Mouse (Mus musculus): ENCODE measurements around the gene Gnb2. TPM values are rescaled to one million over a fixed set of nuclear protein-coding genes. Genes with fewer than 3 reads are reported as not detected.

Gnb2 gene
- polyA plus RNA-seq, 1 experiment = 1,492 TPM

DNA sequence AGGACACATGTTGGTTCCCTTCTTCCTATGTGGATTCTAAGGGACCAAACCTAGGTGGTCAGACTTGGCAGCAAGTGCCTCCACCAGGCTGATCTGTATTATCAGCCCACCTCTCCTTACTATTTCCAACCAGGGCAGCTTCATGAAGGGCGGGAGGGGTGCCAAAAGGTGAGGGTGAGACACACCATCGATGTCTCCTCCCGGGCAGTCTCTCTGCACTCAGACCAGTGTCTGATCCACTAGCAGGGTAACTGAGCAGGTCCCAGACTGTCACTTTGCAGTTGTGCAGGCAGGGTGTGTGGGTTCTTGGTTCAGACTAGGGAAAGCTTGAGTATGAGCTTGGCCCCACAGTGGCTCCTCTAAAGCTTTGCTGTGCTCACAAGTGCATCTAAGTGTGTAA is 18.5 kb downstream of the Gnb2 start:
- no peaks in the 10 kb centered on the region for H3K27me3 ChIP-seq (ENCODE audit: control insufficient read depth, insufficient read depth, low read length)
- WGBS = 97% methylated on average over 3 of the region's 3 CpGs
- no peak for TF ChIP-seq CTCF (IDR thresholded peaks at IDR 0.05; ENCODE audit: borderline replicate concordance, control insufficient read depth, extremely low read depth, insufficient read depth, low read length, poor library complexity)
- TF ChIP-seq POLR2A (IDR thresholded peaks at IDR 0.05; ENCODE audit: control insufficient read depth, extremely low read depth, insufficient read depth, low read length, poor library complexity) = no peak
- peaks cover 20% of the 10 kb centered on the region for H3K4me1 ChIP-seq (replicated peaks; ENCODE audit: control insufficient read depth, insufficient read depth, low read length)
- peaks cover 14% of the 10 kb centered on the region for H3K36me3 ChIP-seq (ENCODE audit: control insufficient read depth, insufficient read depth, low read length)
- no peak overlapping the region for H3K27ac ChIP-seq (ENCODE audit: control insufficient read depth, insufficient read depth, low read length)
- H3K4me3 ChIP-seq (ENCODE audit: control insufficient read depth, insufficient read depth, low read length) = no peak overlapping the region
- no peak for DNase-seq

DNA sequence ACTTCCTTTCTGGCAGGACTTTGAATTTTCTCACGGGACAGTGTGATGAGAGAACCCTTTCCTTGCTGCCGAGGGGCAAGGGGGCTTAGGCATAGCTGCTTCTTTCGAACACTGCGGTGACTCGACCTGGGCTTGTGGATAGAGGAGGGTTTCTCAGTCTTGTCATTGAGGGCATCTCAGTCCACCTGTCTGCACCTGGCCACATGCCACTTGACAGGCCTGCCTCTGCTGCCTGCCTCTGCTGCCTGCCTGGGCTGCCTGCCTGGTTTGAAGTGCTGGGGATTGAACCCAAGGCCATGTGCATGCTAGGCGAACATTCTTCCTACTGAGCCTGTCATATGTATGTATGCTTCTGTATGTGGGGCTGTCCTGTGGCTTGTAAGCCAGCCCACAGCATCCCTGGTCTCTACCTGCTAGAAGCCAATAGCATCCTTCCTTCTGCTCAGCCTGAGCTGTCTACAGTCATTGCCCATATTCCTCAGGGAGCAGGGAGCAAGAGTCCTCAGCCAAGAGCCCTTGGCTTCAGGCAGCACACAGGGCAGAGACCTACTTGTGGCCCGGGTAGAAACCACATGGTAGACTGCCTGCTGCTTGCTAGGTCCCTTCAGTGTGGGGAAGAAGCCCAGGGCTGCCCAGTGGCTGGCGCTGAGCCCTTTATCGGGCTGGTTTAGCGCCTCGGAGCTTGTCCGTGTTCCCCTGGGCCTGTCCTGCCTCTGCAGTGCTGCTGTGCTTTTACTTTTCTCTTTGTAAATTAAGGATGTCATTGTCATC is 19.2 kb downstream of the Gnb2 start:
- 92% methylated on average over 12 of the region's 12 CpGs for WGBS
- DNase-seq = no peak
- Histone ChIP-seq H3K36me3 (ENCODE audit: control insufficient read depth, insufficient read depth, low read length) (peaks cover 7% of the 10 kb centered on the region), H3K4me1 (replicated peaks; ENCODE audit: control insufficient read depth, insufficient read depth, low read length) (peaks cover 20% of the 10 kb centered on the region), H3K4me3 (ENCODE audit: control insufficient read depth, insufficient read depth, low read length) (no peak overlapping the region), H3K27me3 (ENCODE audit: control insufficient read depth, insufficient read depth, low read length) (no peaks in the 10 kb centered on the region), H3K27ac (ENCODE audit: control insufficient read depth, insufficient read depth, low read length) (no peak overlapping the region)
- TF ChIP-seq CTCF (IDR thresholded peaks at IDR 0.05; ENCODE audit: borderline replicate concordance, control insufficient read depth, extremely low read depth, insufficient read depth, low read length, poor library complexity) = no peak
- TF ChIP-seq POLR2A (IDR thresholded peaks at IDR 0.05; ENCODE audit: control insufficient read depth, extremely low read depth, insufficient read depth, low read length, poor library complexity) = no peak

DNA sequence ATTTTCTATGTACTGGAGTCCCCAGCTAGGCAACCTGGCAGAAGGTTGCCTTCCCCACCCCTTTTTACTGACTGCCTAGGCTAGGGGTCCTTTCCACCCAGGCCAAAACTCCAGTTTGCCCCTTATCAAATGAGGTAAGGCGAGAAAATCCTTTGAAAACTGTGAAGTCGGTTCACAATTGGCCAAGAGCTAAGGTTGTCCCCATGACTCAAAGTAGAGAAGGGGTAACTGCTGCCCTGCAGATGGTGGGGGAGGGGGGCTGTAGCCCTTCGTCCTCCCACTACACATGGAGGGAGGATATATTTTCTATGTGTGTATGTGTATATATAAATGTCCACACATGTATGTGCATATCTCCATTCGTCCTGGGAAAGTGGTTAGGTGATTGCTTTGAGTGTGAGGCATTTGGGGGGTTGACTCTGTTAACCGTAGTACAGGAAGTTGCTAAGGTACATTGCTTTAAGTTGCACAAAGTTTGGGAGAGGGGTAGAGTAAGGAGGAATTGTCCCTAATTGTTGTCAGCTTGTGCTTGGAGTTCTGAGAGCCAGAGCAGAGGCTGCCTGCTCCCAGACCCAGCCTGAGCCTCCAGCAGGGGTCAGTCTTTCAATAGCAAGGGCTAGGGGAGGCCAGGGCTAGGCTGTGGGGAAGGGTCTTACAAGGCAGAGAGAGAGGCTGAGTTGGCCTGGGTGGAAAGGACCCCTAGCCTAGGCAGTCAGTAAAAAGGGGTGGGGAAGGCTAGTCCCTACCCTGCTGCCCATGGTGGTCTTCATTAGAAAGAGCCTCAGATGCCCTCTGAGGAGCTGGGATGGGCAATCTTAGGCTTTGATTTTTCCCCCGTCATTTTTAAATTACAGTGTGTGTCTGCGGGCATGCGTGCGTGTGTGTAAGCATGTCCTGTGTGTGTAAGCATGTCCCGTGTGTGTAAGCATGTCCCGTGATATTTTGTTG is 20.2 kb downstream of the Gnb2 start:
- no peak for DNase-seq
- 87% methylated on average over 11 of the region's 11 CpGs for WGBS
- Histone ChIP-seq H3K4me1 (replicated peaks; ENCODE audit: control insufficient read depth, insufficient read depth, low read length) (peaks cover 20% of the 10 kb centered on the region), H3K36me3 (ENCODE audit: control insufficient read depth, insufficient read depth, low read length) (no peaks in the 10 kb centered on the region), H3K27ac (ENCODE audit: control insufficient read depth, insufficient read depth, low read length) (no peak overlapping the region), H3K27me3 (ENCODE audit: control insufficient read depth, insufficient read depth, low read length) (no peaks in the 10 kb centered on the region), H3K4me3 (ENCODE audit: control insufficient read depth, insufficient read depth, low read length) (no peak overlapping the region)
- no peak for TF ChIP-seq POLR2A (IDR thresholded peaks at IDR 0.05; ENCODE audit: control insufficient read depth, extremely low read depth, insufficient read depth, low read length, poor library complexity)
- TF ChIP-seq CTCF (IDR thresholded peaks at IDR 0.05; ENCODE audit: borderline replicate concordance, control insufficient read depth, extremely low read depth, insufficient read depth, low read length, poor library complexity) = 0 out of 2 replicates have a peak, but pooled peaks have one; percentile 20

DNA sequence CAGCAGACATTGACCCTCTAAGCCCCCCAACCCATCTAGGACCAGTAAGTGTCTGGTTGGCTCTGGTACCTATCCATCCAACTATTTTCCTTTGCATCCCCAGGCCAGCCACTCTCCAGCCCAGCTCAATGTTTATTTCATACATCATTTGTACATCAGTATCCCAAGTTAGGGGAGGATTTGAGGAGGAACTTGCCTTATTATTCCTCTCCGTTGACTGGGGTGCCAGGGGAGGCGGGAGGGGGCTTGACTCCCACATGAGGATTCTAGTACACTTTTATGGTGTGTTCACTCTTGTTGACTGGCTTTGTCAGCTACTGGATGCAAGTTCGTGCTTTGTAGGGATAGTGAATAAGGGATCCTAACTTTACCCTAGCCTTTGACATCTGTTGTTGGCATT is 21.6 kb downstream of the Gnb2 start:
- WGBS = 88% methylated on average over 3 of the region's 3 CpGs
- no peak for TF ChIP-seq CTCF (IDR thresholded peaks at IDR 0.05; ENCODE audit: borderline replicate concordance, control insufficient read depth, extremely low read depth, insufficient read depth, low read length, poor library complexity)
- no peak for TF ChIP-seq POLR2A (IDR thresholded peaks at IDR 0.05; ENCODE audit: control insufficient read depth, extremely low read depth, insufficient read depth, low read length, poor library complexity)
- Histone ChIP-seq H3K4me1 (replicated peaks; ENCODE audit: control insufficient read depth, insufficient read depth, low read length) (peaks cover 20% of the 10 kb centered on the region), H3K36me3 (ENCODE audit: control insufficient read depth, insufficient read depth, low read length) (no peaks in the 10 kb centered on the region), H3K27me3 (ENCODE audit: control insufficient read depth, insufficient read depth, low read length) (no peaks in the 10 kb centered on the region), H3K4me3 (ENCODE audit: control insufficient read depth, insufficient read depth, low read length) (no peak overlapping the region), H3K27ac (ENCODE audit: control insufficient read depth, insufficient read depth, low read length) (no peak overlapping the region)
- no peak for DNase-seq

DNA sequence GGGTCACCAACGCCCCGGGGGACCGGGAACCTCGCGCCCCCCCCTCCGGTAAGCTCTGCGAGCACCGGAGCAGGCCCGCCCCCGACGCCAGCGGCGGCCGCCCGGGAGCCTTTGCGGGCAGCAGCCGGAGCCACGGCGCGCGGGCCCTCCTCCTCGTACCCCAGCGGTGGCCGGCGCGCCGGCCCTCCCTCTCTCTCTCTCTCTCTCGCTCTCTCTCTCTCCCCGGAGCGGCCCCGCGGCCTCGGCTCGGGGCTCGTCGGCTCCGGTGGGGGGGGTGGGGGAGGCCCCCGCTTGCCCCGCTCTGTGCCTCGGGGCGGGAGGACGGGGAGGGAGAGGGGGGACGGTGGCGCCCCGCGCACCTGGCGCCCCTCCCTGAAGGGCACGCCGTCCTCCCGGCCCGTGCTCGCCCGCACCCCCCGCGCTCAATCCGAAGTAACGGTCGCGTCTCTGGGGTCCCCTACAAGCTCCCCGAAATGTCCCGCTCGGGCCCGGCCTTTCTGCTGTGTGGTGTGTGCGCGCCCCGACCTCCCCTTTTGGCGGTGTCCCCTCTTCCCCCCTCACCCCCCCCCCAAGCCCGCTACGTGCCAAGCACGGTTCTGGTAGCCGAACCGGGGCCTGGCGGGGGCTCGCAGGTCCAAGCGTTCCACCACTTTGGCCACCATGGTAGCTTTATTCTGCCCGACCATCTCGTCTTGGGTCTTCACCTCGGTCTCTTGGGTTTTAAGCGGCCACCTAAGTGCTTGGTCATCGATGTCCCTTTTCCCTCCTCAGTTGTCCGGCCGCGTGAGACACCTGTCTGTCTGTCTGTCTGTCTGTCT is 22.5 kb downstream of the Gnb2 start:
- H3K4me3 ChIP-seq (ENCODE audit: control insufficient read depth, insufficient read depth, low read length) = peak overlapping the region; percentile 74
- DNase-seq = peak; percentile 53
- H3K27ac ChIP-seq (ENCODE audit: control insufficient read depth, insufficient read depth, low read length) = no peak overlapping the region
- no peaks in the 10 kb centered on the region for H3K27me3 ChIP-seq (ENCODE audit: control insufficient read depth, insufficient read depth, low read length)
- 1% methylated on average over 67 of the region's 83 CpGs for WGBS
- no peaks in the 10 kb centered on the region for H3K36me3 ChIP-seq (ENCODE audit: control insufficient read depth, insufficient read depth, low read length)
- TF ChIP-seq POLR2A (IDR thresholded peaks at IDR 0.05; ENCODE audit: control insufficient read depth, extremely low read depth, insufficient read depth, low read length, poor library complexity) = 0 out of 2 replicates have a peak, but pooled peaks have one; percentile 12
- TF ChIP-seq CTCF (IDR thresholded peaks at IDR 0.05; ENCODE audit: borderline replicate concordance, control insufficient read depth, extremely low read depth, insufficient read depth, low read length, poor library complexity) = no peak; the same call in 1 of the 2 replicates
- peaks cover 20% of the 10 kb centered on the region for H3K4me1 ChIP-seq (replicated peaks; ENCODE audit: control insufficient read depth, insufficient read depth, low read length)

All from thymus, adult 2 months (tissue).